Comparison of ENCODE assay signal across 8 mouse cellular contexts in genomic region chr1:51915576-51916156, GRCm38 (mm10). TPM values are rescaled to one million over a fixed set of nuclear protein-coding genes. Genes with fewer than 3 reads are reported as not detected.
DNase-seq lines count a peak whose midpoint lies in the region; ATAC-seq lines count a peak whose summit lies in the region.

Gene Myo1b, minus strand, starts transcription at chr1:51916071.

- H3K9ac ChIP-seq in forebrain, embryonic 14.5 days (ENCODE audit: low read length) = peak within 1 kb of the TSS; percentile 95

- H3K27me3 ChIP-seq in forebrain, embryonic 14.5 days (replicated peaks; ENCODE audit: control insufficient read depth, insufficient read depth, low read length) = no peaks in the 10 kb centered on the region

- intact Hi-C loops in heart, postnatal 36 days (cut with DNase I) = loop anchor here (1.0 to 2.0 kb wide), 3 partner anchors 29 to 135 kb away; no protein-coding TSS in a partner anchor

- H3K4me2 ChIP-seq in forebrain, embryonic 14.5 days (ENCODE audit: low read length) = peak within 1 kb of the TSS; percentile 69

- peak; percentile 46 for DNase-seq in ES-CJ7 (ENCODE audit: low read depth, low spot score)
- DNase-seq in adrenal gland, postnatal 14 days = peak; percentile 88
- DNase-seq in forebrain, embryonic 14.5 days (ENCODE audit: low spot score) = peak; percentile 61
- peak; percentile 74 to 81 for DNase-seq in heart, postnatal 36 days
- DNase-seq in layer of hippocampus, postnatal 14 days (ENCODE audit: low spot score in 2 of 2) = peak; percentile 10 to 32
- peak; percentile 85 for DNase-seq in lung, postnatal 14 days
- DNase-seq in retina, postnatal 1 day = peak; percentile 79
- DNase-seq in urinary bladder, postnatal 25 days (ENCODE audit: low spot score) = peak; percentile 68

- H3K27ac ChIP-seq in forebrain, embryonic 14.5 days (ENCODE audit: low read depth, low read length) = peak within 1 kb of the TSS; percentile 95

- ATAC-seq in forebrain, embryonic 14.5 days = peak; percentile 79

- no peaks in the 10 kb centered on the region for H3K9me3 ChIP-seq in forebrain, embryonic 14.5 days (replicated peaks; ENCODE audit: control insufficient read depth, low read length)

- peaks cover 14% of the 10 kb centered on the region; the same call in 1 of the 2 replicates for H3K4me1 ChIP-seq in forebrain, embryonic 14.5 days (ENCODE audit: control insufficient read depth, insufficient read depth, low read length)

- WGBS in forebrain, embryonic 14.5 days = under 1% methylated on average over 65 of the region's 79 CpGs

- H3K4me3 ChIP-seq in forebrain, embryonic 14.5 days (ENCODE audit: low read depth, low read length) = peak within 1 kb of the TSS; percentile 86

- H3K36me3 ChIP-seq in forebrain, embryonic 14.5 days (ENCODE audit: control insufficient read depth, insufficient read depth, low read length) = peaks cover 2% of the 10 kb centered on the region; the same call in 1 of the 2 replicates

RNA-seq across cellular contexts. Expression of gene Myo1b, which starts in this region (rescaled TPM):
- 88.4 and 101 TPM in 2 replicates for total RNA-seq in adrenal gland, postnatal 14 days (2021)
- polyA plus RNA-seq in forebrain, embryonic 14.5 days (2014; fragmentation: Nextera tagmentation; extraction: Ambion mirVana) = 78.1 and 89.1 TPM in 2 replicates
- 10 to 100 TPM; 25.3 to 30.9 TPM for total RNA-seq in heart, postnatal 36 days (2021)
- 10 to 100 TPM; 29.3 to 32.3 TPM for total RNA-seq in layer of hippocampus, postnatal 14 days (2021)

Comparison
In these comparisons a context has a peak if more than half of its experiments do, and no peak if none do; other contexts are left out.
1. Peak in every context shown above with its lines: DNase-seq, ATAC-seq, H3K4me3 ChIP-seq and H3K27ac ChIP-seq.
2. DNase-seq: peak in every context shown above with its lines; median percentile 88 in adrenal gland, postnatal 14 days; 85 in lung, postnatal 14 days; 79 in retina, postnatal 1 day; 78 in heart, postnatal 36 days; 68 in urinary bladder, postnatal 25 days; 61 in forebrain, embryonic 14.5 days; 46 in ES-CJ7; 21 in layer of hippocampus, postnatal 14 days.